Mouse (Mus musculus) kidney, adult 2 months (tissue): Measurements from ENCODE around the gene Nuak2.

Source experiments
- CTCF ChIP-seq: fragments of 200-500 bp; conservative IDR thresholded peaks from 2 replicates; pipeline ENCODE4 v1.5.1; 2011; ENCODE audit warnings: low read depth, mild to moderate bottlenecking, control low read depth, low read length, moderate library complexity, mixed read lengths; ENCODE audit not compliant: insufficient read depth, insufficient read length
- POLR2A ChIP-seq: fragments of 200-500 bp; IDR thresholded peaks from one replicate; pipeline ENCODE4 v1.6.1; 2011; ENCODE audit warnings: low read depth, low read length, control low read depth

GRCm38 (mm10) chr1:132345514-132345913 is 29.6 kb downstream of the Nuak2 start:
- TF ChIP-seq CTCF (no peak), POLR2A (no peak)
